Mouse (Mus musculus) hindbrain, embryonic 10.5 days (tissue): Measurements from ENCODE around the gene Rhox3h. TPM values are rescaled to one million over a fixed set of nuclear protein-coding genes. Genes with fewer than 3 reads are reported as not detected.
"Not testable (repeated sequence)": the region's sequence is repeated elsewhere in the genome, so short reads cannot be mapped to it uniquely, and the experiment has no call there.

Experiments used
- DNase-seq: peaks from one replicate; pipeline ENCODE4 v3.0.0-alpha.2; 2017; ENCODE audit warnings: low spot score
- H3K27ac ChIP-seq: fragments of 300-500 bp; sonication (generic); 2 replicates; pipeline ENCODE4 v1.5.1; 2016; ENCODE audit warnings: mild to moderate bottlenecking, moderate library complexity
- H3K27me3 ChIP-seq: fragments of 300-500 bp; sonication (generic); 2 replicates; pipeline ENCODE4 v1.6.1; 2016; ENCODE audit warnings: mild to moderate bottlenecking; ENCODE audit not compliant: poor library complexity, insufficient read depth, severe bottlenecking
- H3K36me3 ChIP-seq: fragments of 300-500 bp; sonication (generic); 2 replicates; pipeline ENCODE4 v1.6.1; 2016; ENCODE audit warnings: mild to moderate bottlenecking, moderate library complexity
- H3K4me1 ChIP-seq: fragments of 300-500 bp; sonication (generic); replicated peaks from 2 replicates; pipeline ENCODE4 v1.6.1; 2016; ENCODE audit warnings: mild to moderate bottlenecking
- H3K4me3 ChIP-seq: fragments of 300-500 bp; sonication (generic); 2 replicates; pipeline ENCODE4 v1.5.1; 2016; ENCODE audit warnings: mild to moderate bottlenecking, moderate library complexity
- H3K9me3 ChIP-seq: fragments of 300-500 bp; sonication (generic); 2 replicates; pipeline ENCODE4 v1.6.1; 2016; ENCODE audit warnings: mild to moderate bottlenecking, moderate library complexity
- WGBS: fragments of 180-500 bp; shearing (Covaris S2); methylation state at CpG from one replicate; pipeline ENCODE4 v1.1.7; 2016; 5-methylcytosine and 5-hydroxymethylcytosine counted together
- polyA plus RNA-seq: library from polyadenylated mRNA; unstranded; fragments of >200 nt; fragmentation: Nextera tagmentation; extraction: Ambion mirVana; gene quantifications from 2 replicates; pipeline ENCODE4 v1.2.1, GENCODE M21; 2016

The Rhox3h gene
- not detected in 2 replicates for polyA plus RNA-seq

- not testable (repeated sequence) for H3K27me3 ChIP-seq, H3K27ac ChIP-seq, H3K4me1 ChIP-seq, H3K9me3 ChIP-seq, DNase-seq, H3K4me3 ChIP-seq, H3K36me3 ChIP-seq
- 94% methylated on average over 1 of the region's 3 CpGs for WGBS
Measured at GRCm38 (mm10) chrX:37668664-37669063, at the start of gene Rhox3h. TSS of gene Rhox3h (minus strand) at chrX:37668764.

DNA sequence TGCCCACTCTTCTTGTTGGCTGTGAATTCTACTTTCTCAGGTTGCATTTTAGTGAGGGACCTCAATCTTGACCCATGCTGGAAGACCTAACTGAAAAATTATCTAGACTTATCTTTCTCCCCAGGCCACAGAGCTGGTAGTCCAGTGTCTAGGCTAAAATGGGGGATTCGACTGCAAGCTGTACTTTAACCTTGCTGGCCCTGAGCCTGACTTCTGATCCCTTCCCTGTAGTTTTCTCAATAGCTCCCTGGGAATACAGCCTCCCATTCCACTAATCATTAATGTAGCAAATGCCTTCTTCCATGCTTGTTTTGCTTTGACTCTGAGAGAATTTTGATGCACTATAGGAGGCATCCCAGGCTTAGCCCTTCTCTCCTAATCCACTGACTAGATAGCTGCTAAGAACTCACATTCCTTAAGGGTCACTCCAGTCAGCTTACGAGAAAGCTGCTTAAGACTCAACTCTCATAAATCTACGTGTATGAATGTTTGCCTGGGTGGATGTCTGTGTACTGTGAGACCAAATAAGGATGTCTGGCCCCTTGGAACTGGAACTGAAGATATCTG lies 33.3 kb upstream of the Rhox3h start:
- no peaks in the 10 kb centered on the region for H3K4me1 ChIP-seq
- H3K9me3 ChIP-seq, result no peaks in the 10 kb centered on the region
- H3K27me3 ChIP-seq, result no peaks in the 10 kb centered on the region
- no peak overlapping the region for H3K4me3 ChIP-seq
- DNase-seq, result no peak
- H3K36me3 ChIP-seq, result no peaks in the 10 kb centered on the region
- H3K27ac ChIP-seq, result no peak overlapping the region
- 83% methylated on average over 3 of the region's 3 CpGs for WGBS

DNA sequence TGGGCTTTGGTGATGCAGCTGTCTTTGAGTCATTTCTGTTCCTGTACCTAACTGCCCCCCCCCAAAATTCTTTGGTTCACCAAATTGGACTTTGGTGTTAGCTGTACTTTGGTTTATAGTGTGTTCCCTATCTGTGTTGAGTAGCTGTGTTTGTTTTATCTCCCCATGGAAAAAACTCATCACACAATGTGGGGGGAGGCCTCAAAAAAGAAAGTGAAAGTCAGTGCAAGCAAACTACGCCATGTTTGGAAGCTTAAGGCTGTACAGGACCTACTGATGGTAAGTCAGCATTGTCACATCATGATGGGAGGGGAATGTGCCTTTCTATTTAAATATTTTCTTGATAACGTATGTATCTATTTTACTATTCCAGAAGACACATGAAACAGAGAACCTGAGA lies 23.7 kb upstream of the Rhox3h start:
- H3K27me3 ChIP-seq, result no peaks in the 10 kb centered on the region
- H3K4me3 ChIP-seq, result no peak overlapping the region
- 82% methylated on average over 2 of the region's 2 CpGs for WGBS
- DNase-seq, result no peak
- H3K36me3 ChIP-seq, result no peaks in the 10 kb centered on the region
- no peaks in the 10 kb centered on the region for H3K4me1 ChIP-seq
- H3K9me3 ChIP-seq, result no peaks in the 10 kb centered on the region
- no peak overlapping the region for H3K27ac ChIP-seq

GRCm38 (mm10) chrX:37683031-37683715 lies 14.6 kb upstream of the Rhox3h start:
- WGBS, result 86% methylated on average over 24 of the region's 24 CpGs

GRCm38 (mm10) chrX:37673177-37673576 lies 4.6 kb upstream of the Rhox3h start, which contains the start of gene Rhox2h:
TSS of gene Rhox2h (minus strand) at chrX:37673277.
- not testable (repeated sequence) for H3K27me3 ChIP-seq, H3K4me3 ChIP-seq, H3K4me1 ChIP-seq, DNase-seq, H3K9me3 ChIP-seq, H3K27ac ChIP-seq, H3K36me3 ChIP-seq
- WGBS, result 90% methylated on average over 8 of the region's 8 CpGs

More at GRCm38 (mm10) chrX:37683031-37683715, 14.6 kb upstream of the Rhox3h start:
- H3K36me3 ChIP-seq, result no peaks in the 10 kb centered on the region
- H3K4me3 ChIP-seq, result no peak overlapping the region
- DNase-seq, result no peak
- H3K9me3 ChIP-seq, result peaks cover 21% of the 10 kb centered on the region
- H3K4me1 ChIP-seq, result no peaks in the 10 kb centered on the region
- H3K27me3 ChIP-seq, result no peaks in the 10 kb centered on the region
- H3K27ac ChIP-seq, result no peak overlapping the region

DNA sequence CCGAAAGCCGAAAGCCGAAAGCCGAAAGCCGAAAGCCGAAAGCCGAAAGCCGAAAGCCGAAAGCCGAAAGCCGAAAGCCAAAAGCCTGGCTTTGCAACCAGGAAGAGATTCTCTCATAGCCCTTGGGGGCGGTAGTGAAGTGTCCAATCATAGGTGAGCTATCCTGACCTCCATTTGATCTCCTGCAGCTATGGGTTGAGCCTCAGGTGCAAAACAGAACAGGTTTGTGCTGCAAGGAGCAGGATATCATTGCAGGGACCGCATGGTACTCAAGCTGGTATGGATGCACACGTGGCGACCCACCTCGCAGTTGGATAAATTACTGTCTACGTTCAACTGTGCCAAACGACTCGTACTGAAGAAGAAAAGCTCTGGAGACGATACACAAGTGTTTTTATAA lies 17.3 kb downstream of the Rhox3h start, which contains the start of gene Rhox4g:
TSS of gene Rhox4g (minus strand) at position 101 of the 400 bp plus-strand sequence.
- not testable (repeated sequence) for H3K9me3 ChIP-seq, H3K4me1 ChIP-seq, H3K4me3 ChIP-seq, DNase-seq, H3K36me3 ChIP-seq, H3K27ac ChIP-seq, H3K27me3 ChIP-seq
- 85% methylated on average over 17 of the region's 20 CpGs for WGBS

GRCm38 (mm10) chrX:37643370-37643769 lies 25.2 kb downstream of the Rhox3h start, which contains the start of gene Rhox2g:
TSS of gene Rhox2g (minus strand) at chrX:37643470.
- H3K4me1 ChIP-seq, H3K27me3 ChIP-seq, H3K9me3 ChIP-seq, H3K36me3 ChIP-seq, H3K4me3 ChIP-seq, H3K27ac ChIP-seq, DNase-seq: not testable (repeated sequence)
- 92% methylated on average over 6 of the region's 6 CpGs for WGBS

DNA sequence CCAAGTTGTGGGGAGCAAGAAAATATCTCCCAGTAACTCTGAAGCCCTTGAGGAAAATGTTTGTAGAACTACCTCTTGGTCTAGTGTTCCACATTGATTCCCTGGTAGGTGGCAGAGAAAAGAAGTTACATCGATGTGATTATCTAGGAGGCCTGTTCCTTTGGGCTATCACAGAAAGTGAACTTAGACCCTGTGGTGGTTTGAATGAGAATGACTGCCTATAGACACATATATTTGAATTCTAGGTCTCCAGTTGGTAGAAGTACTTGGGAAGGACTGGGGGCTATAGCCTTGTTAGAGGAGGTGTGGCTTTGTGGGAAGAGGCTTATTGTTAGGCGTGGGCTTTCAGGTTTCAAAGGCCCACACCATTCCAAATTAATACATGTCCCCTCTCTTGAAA lies 40.1 kb downstream of the Rhox3h start, which contains the start of gene Rhox3g:
TSS of gene Rhox3g (minus strand) at position 101 of the 400 bp plus-strand sequence.
- H3K4me1 ChIP-seq, H3K9me3 ChIP-seq, H3K27me3 ChIP-seq, H3K27ac ChIP-seq, H3K4me3 ChIP-seq, DNase-seq, H3K36me3 ChIP-seq: not testable (repeated sequence)
- WGBS, result 94% methylated on average over 2 of the region's 2 CpGs

Other genes with a start within 250 kb of the Rhox3h start
- 0.88 and 1.1 TPM in 2 replicates for gene Rhox4b, start 236.3 kb downstream of the Rhox3h start, polyA plus RNA-seq
- gene Rhox2c, start 215.1 kb downstream of the Rhox3h start, polyA plus RNA-seq, result 0.27 and 1.7 TPM in 2 replicates
- gene Rhox3c, start 210.2 kb downstream of the Rhox3h start, polyA plus RNA-seq, result not detected in 2 replicates
- gene Rhox4c, start 188.4 kb downstream of the Rhox3h start, polyA plus RNA-seq, result not detected in 2 replicates
- gene Rhox2d, start 175.3 kb downstream of the Rhox3h start, polyA plus RNA-seq, result not detected in 2 replicates
- gene Rhox4d, start 154.4 kb downstream of the Rhox3h start, polyA plus RNA-seq, result 0.17 TPM in 1 of 2 replicates, not detected in the other
- not detected in 2 replicates for gene Rhox2e, start 138.3 kb downstream of the Rhox3h start, polyA plus RNA-seq
- gene Rhox3e, start 126.7 kb downstream of the Rhox3h start, polyA plus RNA-seq, result not detected in 2 replicates
- 0.20 TPM in 1 of 2 replicates, not detected in the other for gene Rhox4e, start 111.4 kb downstream of the Rhox3h start, polyA plus RNA-seq
- not detected in 2 replicates for gene Rhox2f, start 97.4 kb downstream of the Rhox3h start, polyA plus RNA-seq
- gene Rhox3f, start 87.8 kb downstream of the Rhox3h start, polyA plus RNA-seq, result not detected in 2 replicates
- gene Rhox4f, start 61.1 kb downstream of the Rhox3h start, polyA plus RNA-seq, result not detected in 2 replicates
- gene Rhox3g, start 40.2 kb downstream of the Rhox3h start, polyA plus RNA-seq, result not detected in 2 replicates
- gene Rhox2g, start 25.3 kb downstream of the Rhox3h start, polyA plus RNA-seq, result not detected in 2 replicates
- not detected in 2 replicates for gene Rhox4g, start 17.4 kb downstream of the Rhox3h start, polyA plus RNA-seq
- not detected in 2 replicates for gene Rhox2h, start 4.5 kb upstream of the Rhox3h start, polyA plus RNA-seq
- 1.5 TPM in 2 replicates for gene Rhox5, start 136.1 kb upstream of the Rhox3h start, polyA plus RNA-seq
- not detected in 2 replicates for gene Rhox6, start 158.1 kb upstream of the Rhox3h start, polyA plus RNA-seq
- gene Rhox7a, start 162.9 kb upstream of the Rhox3h start, polyA plus RNA-seq, result not detected in 2 replicates
- not detected in 2 replicates for gene Rhox8, start 210.2 kb upstream of the Rhox3h start, polyA plus RNA-seq
- not detected in 2 replicates for gene Rhox7b, start 228.5 kb upstream of the Rhox3h start, polyA plus RNA-seq
- not detected in 2 replicates for gene Rhox9, start 233.0 kb upstream of the Rhox3h start, polyA plus RNA-seq